Mouse (Mus musculus): ENCODE measurements at regions not wholly inside any gene's neighbourhood (a gene's known extent, or its start where the extent isn't known, plus 50 kb on each side); places are given as distances from the start of the nearest gene placed in this dataset.

DNA sequence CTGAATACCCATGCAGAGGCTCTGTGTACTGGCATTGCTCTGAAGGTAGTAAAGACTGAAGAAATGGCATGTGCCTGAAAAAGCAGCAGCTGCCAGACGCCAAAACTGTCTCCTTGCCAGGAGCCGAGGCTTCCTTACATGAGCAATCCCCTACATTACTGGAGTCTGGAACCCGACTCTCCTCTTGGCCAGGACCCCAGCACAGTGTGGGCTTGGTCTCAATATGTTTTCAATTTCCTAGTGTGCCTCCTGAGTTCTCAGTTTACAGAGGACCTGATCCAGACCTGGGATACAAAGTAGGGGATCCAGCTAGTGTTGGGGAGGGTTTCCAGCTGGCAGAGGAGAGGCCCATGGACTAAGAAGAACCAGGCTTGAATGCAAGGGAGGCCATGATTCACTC lies 361.5 kb upstream of the Vstm2b start:
- TF ChIP-seq POU5F1 (IDR thresholded peaks at IDR 0.05; ENCODE audit: borderline replicate concordance, low read length) (no peak), CTCF (conservative IDR thresholded peaks at IDR 0.05; ENCODE audit: low read length) (no peak)

Measured in E14TG2a.4 (cell line).